Mouse (Mus musculus): ENCODE results near the gene Ano9.

DNA sequence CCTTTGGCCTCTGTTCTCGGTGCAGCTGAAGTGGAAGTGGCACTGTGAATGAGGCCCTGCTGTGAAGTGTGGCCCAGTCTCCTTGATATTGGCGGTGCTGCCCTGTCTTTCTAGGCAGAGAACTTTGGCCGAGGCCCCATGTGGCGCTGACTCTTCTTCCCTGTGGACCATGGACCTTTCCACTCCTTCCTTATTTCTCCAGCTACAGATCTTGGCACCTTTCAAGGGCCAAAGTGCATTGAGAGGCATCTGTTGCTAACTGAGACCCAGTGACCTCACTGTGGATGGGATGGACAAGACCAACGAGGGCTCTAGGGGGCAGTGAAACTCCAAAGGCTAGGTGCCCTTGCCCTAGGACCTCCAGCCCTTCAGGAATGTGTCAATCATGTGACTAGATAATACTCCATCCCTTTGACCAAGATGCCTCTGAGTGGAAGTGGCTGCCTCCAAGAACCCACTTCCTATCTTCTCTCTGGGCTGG lies 3.5 kb upstream of the Ano9 start:
- TF ChIP-seq CTCF (IDR thresholded peaks at IDR 0.05; ENCODE audit: low read depth, low read length) (peak; percentile 52), POLR2A (IDR thresholded peaks at IDR 0.05; ENCODE audit: insufficient read depth, low read length) (no peak), EP300 (IDR thresholded peaks at IDR 0.05; ENCODE audit: insufficient read depth, low read depth, low read length) (no peak)

Data from ES-Bruce4 (cell line).